Mouse (Mus musculus) cerebellum, adult (tissue): ENCODE results near the gene H2-T24.
"Not testable (repeated sequence)": the region's sequence is repeated elsewhere in the genome, so short reads cannot be mapped to it uniquely, and the experiment has no call there.

ENCODE experiments used
- ATAC-seq: cut with Nextera tagmentation; 2 replicates; pipeline ENCODE4 v1.9.2; 2017; ENCODE audit warnings: mild to moderate bottlenecking, moderate library complexity, mixed read lengths; ENCODE audit not compliant: insufficient number of reproducible peaks, low FRiP score, low TSS enrichment

The H2-T24 gene

GRCm38 (mm10) chr17:36020191-36021073 lies at the start of gene H2-T24:
Gene H2-T24, minus strand, starts transcription at chr17:36020560.
- no peak for ATAC-seq

GRCm38 (mm10) chr17:36060829-36061228 lies 40.5 kb upstream of the H2-T24 start:
- no peak for ATAC-seq

GRCm38 (mm10) chr17:36058362-36058761 lies 38.0 kb upstream of the H2-T24 start, which contains the start of gene Gm11127:
Gene Gm11127, minus strand, starts transcription at chr17:36058371.
- not testable (repeated sequence) for ATAC-seq

- not testable (repeated sequence) for ATAC-seq
These were observed 37.6 kb upstream of the H2-T24 start for GRCm38 (mm10) chr17:36057927-36058326.

GRCm38 (mm10) chr17:36043286-36043685 lies 22.9 kb upstream of the H2-T24 start:
- no peak for ATAC-seq

- peak; percentile 93 for ATAC-seq
These were observed 22.3 kb upstream of the H2-T24 start, which contains the start of the genes H2-T22 and Gm6034 for GRCm38 (mm10) chr17:36042610-36043169. Gene H2-T22, minus strand, starts transcription at chr17:36042747. Gene Gm6034, plus strand, starts transcription at chr17:36042961.

- ATAC-seq: not testable (repeated sequence)
These were observed 21.7 kb upstream of the H2-T24 start for GRCm38 (mm10) chr17:36042055-36042454.

GRCm38 (mm10) chr17:36040604-36041003 lies 20.2 kb upstream of the H2-T24 start:
- not testable (repeated sequence) for ATAC-seq

GRCm38 (mm10) chr17:36036126-36036525 lies 15.8 kb upstream of the H2-T24 start:
- not testable (repeated sequence) for ATAC-seq

GRCm38 (mm10) chr17:36035010-36035638 lies 14.8 kb upstream of the H2-T24 start:
- ATAC-seq: not testable (repeated sequence)

- ATAC-seq: not testable (repeated sequence)
These were observed 14.2 kb upstream of the H2-T24 start for GRCm38 (mm10) chr17:36034524-36034923.

- not testable (repeated sequence) for ATAC-seq
These were observed 12.1 kb upstream of the H2-T24 start, which contains the start of gene H2-T23 for GRCm38 (mm10) chr17:36032351-36032875. Gene H2-T23, minus strand, starts transcription at chr17:36032855.

- peak; percentile 66; the same call in 1 of the 2 replicates for ATAC-seq
These were observed 11.4 kb upstream of the H2-T24 start for GRCm38 (mm10) chr17:36031583-36032331.

- ATAC-seq: not testable (repeated sequence)
These were observed 10.6 kb upstream of the H2-T24 start for GRCm38 (mm10) chr17:36030703-36031582.

- not testable (repeated sequence) for ATAC-seq
These were observed 9.8 kb upstream of the H2-T24 start for GRCm38 (mm10) chr17:36030046-36030702.

GRCm38 (mm10) chr17:36028879-36029619 lies 8.7 kb upstream of the H2-T24 start:
- ATAC-seq: no peak

- no peak for ATAC-seq
These were observed 7.3 kb upstream of the H2-T24 start for GRCm38 (mm10) chr17:36027663-36028062.

GRCm38 (mm10) chr17:36025901-36026300 lies 5.5 kb upstream of the H2-T24 start:
- no peak for ATAC-seq
